Comparison of ENCODE assay signal across 15 mouse cellular contexts in the genomic region with DNA sequence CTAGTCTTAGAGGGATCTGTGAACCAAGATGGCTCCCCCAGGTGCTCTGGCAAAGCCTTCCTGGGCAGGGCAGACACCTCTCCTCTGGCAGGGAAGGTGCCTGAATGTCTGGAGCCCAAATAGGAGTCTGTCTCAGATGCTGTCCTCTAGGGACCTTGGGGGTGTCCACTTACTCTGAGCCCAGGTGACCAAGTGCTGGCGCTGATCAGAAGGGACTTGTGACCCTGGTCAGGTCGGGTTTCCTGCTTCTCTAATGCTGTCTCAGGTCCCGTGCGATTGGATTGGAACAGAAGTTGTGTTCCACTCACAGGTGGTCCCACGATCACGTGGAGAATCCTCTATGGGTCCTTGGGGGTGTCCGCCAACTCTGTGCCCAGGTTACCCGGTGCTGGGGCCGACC. TPM values are rescaled to one million over a fixed set of nuclear protein-coding genes. Genes with fewer than 3 reads are reported as not detected.
DNase-seq lines count a peak whose midpoint lies in the region; ATAC-seq and TF ChIP-seq lines count a peak whose summit lies in the region.
"Not testable (repeated sequence)": the region's sequence is repeated elsewhere in the genome, so short reads cannot be mapped to it uniquely, and the experiment has no call there.
"Had no signal": no experiment of that assay in that cellular context is flagged by ENCODE, and none has a peak within 500 bp of the region (broad histone marks: within the 10 kb centered on the region; RNA-seq: fewer than 3 reads in every experiment).

No protein-coding gene starts in this region.

- whole genome bisulfite sequencing in hindbrain, embryonic 11.5 days: 87% methylated on average over 9 of the region's 9 CpGs
- WGBS in midbrain, embryonic 12.5 days: 88% methylated on average over 9 of the region's 9 CpGs
- 91% methylated on average over 9 of the region's 9 CpGs for WGBS in midbrain, embryonic 13.5 days
- WGBS in midbrain, embryonic 14.5 days: 89% methylated on average over 9 of the region's 9 CpGs
- WGBS in neural tube, embryonic 11.5 days: 87% methylated on average over 9 of the region's 9 CpGs

- H3K27me3 ChIP-seq in E14TG2a.4 (ENCODE audit: insufficient read depth, low read length); hindbrain, embryonic 11.5 days (ENCODE audit: control insufficient read depth, insufficient read depth, low read length); midbrain, embryonic 12.5 days; midbrain, embryonic 13.5 days; midbrain, embryonic 14.5 days (ENCODE audit: control insufficient read depth, insufficient read depth, low read length); neural tube, embryonic 11.5 days (ENCODE audit: control insufficient read depth, insufficient read depth, low read length): not testable (repeated sequence)

- TF ChIP-seq CTCF in E14TG2a.4 (conservative IDR thresholded peaks at IDR 0.05; ENCODE audit: low read length): not testable (repeated sequence)

- H3K36me3 ChIP-seq in E14TG2a.4 (ENCODE audit: insufficient read depth, low read length); hindbrain, embryonic 11.5 days (ENCODE audit: control insufficient read depth, insufficient read depth, low read length); midbrain, embryonic 12.5 days; midbrain, embryonic 13.5 days; midbrain, embryonic 14.5 days (ENCODE audit: control insufficient read depth, insufficient read depth, low read length); neural tube, embryonic 11.5 days (ENCODE audit: control insufficient read depth, insufficient read depth, low read length): not testable (repeated sequence)

- peaks cover 86% of the 10 kb centered on the region for H3K9me3 ChIP-seq in E14TG2a.4 (ENCODE audit: low read length)
- not testable (repeated sequence) for H3K9me3 ChIP-seq in hindbrain, embryonic 11.5 days (ENCODE audit: control insufficient read depth, low read length); midbrain, embryonic 13.5 days; neural tube, embryonic 11.5 days (ENCODE audit: control insufficient read depth, low read length)
- H3K9me3 ChIP-seq in midbrain, embryonic 12.5 days: peaks cover 12% of the 10 kb centered on the region
- peaks cover 13% of the 10 kb centered on the region for H3K9me3 ChIP-seq in midbrain, embryonic 14.5 days (ENCODE audit: control insufficient read depth, low read length)

- H3K4me2 ChIP-seq in hindbrain, embryonic 11.5 days (replicated peaks; ENCODE audit: low read depth, low read length); midbrain, embryonic 12.5 days (replicated peaks); midbrain, embryonic 13.5 days (replicated peaks); midbrain, embryonic 14.5 days (ENCODE audit: low read length); neural tube, embryonic 11.5 days (ENCODE audit: low read depth): not testable (repeated sequence)

- ATAC-seq in hindbrain, embryonic 11.5 days (ENCODE audit: low FRiP score): peak; percentile 59; the same call in 1 of the 2 replicates
- ATAC-seq in midbrain, embryonic 12.5 days (ENCODE audit: low FRiP score, low read depth): 0 out of 2 replicates have a peak, but pooled peaks have one; percentile 44
- ATAC-seq in midbrain, embryonic 13.5 days: 0 out of 2 replicates have a peak, but pooled peaks have one; percentile 27
- ATAC-seq in midbrain, embryonic 14.5 days (ENCODE audit: low FRiP score, low TSS enrichment): peak; percentile 24; the same call in 1 of the 2 replicates
- 0 out of 2 replicates have a peak, but pooled peaks have one; percentile 13 for ATAC-seq in neural tube, embryonic 11.5 days (ENCODE audit: insufficient read depth, low FRiP score, low TSS enrichment)

- not testable (repeated sequence) for H3K9ac ChIP-seq in hindbrain, embryonic 11.5 days (ENCODE audit: low read depth, low read length); midbrain, embryonic 12.5 days (replicated peaks); midbrain, embryonic 13.5 days (replicated peaks); midbrain, embryonic 14.5 days (replicated peaks; ENCODE audit: low read length); neural tube, embryonic 11.5 days (ENCODE audit: low read length)

- peak; percentile 90 for DNase-seq in heart, adult 11 months
- DNase-seq in hindbrain, embryonic 11.5 days (ENCODE audit: low spot score); midbrain, embryonic 14.5 days; neural tube, embryonic 11.5 days (ENCODE audit: low spot score): not testable (repeated sequence)

- peak overlapping the region; percentile 18; the same call in 1 of the 2 replicates for H3K4me3 ChIP-seq in E14TG2a.4 (replicated peaks; ENCODE audit: low read length)
- H3K4me3 ChIP-seq in hindbrain, embryonic 11.5 days (ENCODE audit: low read depth, low read length); midbrain, embryonic 12.5 days; midbrain, embryonic 13.5 days (replicated peaks); midbrain, embryonic 14.5 days (replicated peaks; ENCODE audit: low read depth, low read length); neural tube, embryonic 11.5 days (ENCODE audit: low read depth, low read length): not testable (repeated sequence)

- not testable (repeated sequence) for H3K27ac ChIP-seq in hindbrain, embryonic 11.5 days (ENCODE audit: low read depth, low read length); midbrain, embryonic 12.5 days (replicated peaks); midbrain, embryonic 13.5 days; midbrain, embryonic 14.5 days (replicated peaks; ENCODE audit: low read depth, low read length); neural tube, embryonic 11.5 days (ENCODE audit: low read depth, low read length)

- not testable (repeated sequence) for H3K4me1 ChIP-seq in E14TG2a.4 (replicated peaks; ENCODE audit: low read depth, low read length); hindbrain, embryonic 11.5 days (replicated peaks; ENCODE audit: control insufficient read depth, insufficient read depth, low read length); midbrain, embryonic 12.5 days; midbrain, embryonic 13.5 days (replicated peaks); midbrain, embryonic 14.5 days (ENCODE audit: control insufficient read depth, insufficient read depth, low read length); neural tube, embryonic 11.5 days (ENCODE audit: control insufficient read depth, insufficient read depth, low read length)

RNA-seq across cellular contexts. Expression of gene Chil4, which starts 28.1 kb away (rescaled TPM):
- polyA plus RNA-seq in hindbrain, embryonic 11.5 days (2014; fragmentation: Nextera tagmentation; extraction: Ambion mirVana): not detected in 2 replicates
- not detected in 2 replicates for polyA plus RNA-seq in midbrain, embryonic 12.5 days (2016; fragmentation: Nextera tagmentation; extraction: Ambion mirVana)
- polyA plus RNA-seq in midbrain, embryonic 13.5 days (2015; fragmentation: Nextera tagmentation; extraction: Ambion mirVana): not detected in 2 replicates
- not detected in 2 replicates for polyA plus RNA-seq in midbrain, embryonic 14.5 days (2014; fragmentation: Nextera tagmentation; extraction: Ambion mirVana)
- polyA plus RNA-seq in neural tube, embryonic 11.5 days (2014; fragmentation: Nextera tagmentation; extraction: Ambion mirVana): not detected in 2 replicates
- polyA plus RNA-seq: activated CD4-positive, CD25-positive, alpha-beta regulatory T cell, adult 4 months; adrenal gland, adult 2 months; brain, embryonic 14.5 days; C2C12; CD4-positive, CD25-positive, alpha-beta regulatory T cell, adult 4 months; cerebellum, adult 2 months; G1E; Patski had no signal
